Mouse (Mus musculus): ENCODE results near the gene Zbtb42. TPM values are rescaled to one million over a fixed set of nuclear protein-coding genes. Genes with fewer than 3 reads are reported as not detected.
A peak's percentile ranks its signal among the peaks of the same experiment; 100 is the strongest.

Gene Zbtb42
- total RNA-seq, 2 experiments from 2014 or later = 0.59 to 0.90 TPM

- no peak for DNase-seq (ENCODE audit: low spot score)
These were observed 44.8 kb downstream of the Zbtb42 start for GRCm38 (mm10) chr12:112723445-112723844.

DNA sequence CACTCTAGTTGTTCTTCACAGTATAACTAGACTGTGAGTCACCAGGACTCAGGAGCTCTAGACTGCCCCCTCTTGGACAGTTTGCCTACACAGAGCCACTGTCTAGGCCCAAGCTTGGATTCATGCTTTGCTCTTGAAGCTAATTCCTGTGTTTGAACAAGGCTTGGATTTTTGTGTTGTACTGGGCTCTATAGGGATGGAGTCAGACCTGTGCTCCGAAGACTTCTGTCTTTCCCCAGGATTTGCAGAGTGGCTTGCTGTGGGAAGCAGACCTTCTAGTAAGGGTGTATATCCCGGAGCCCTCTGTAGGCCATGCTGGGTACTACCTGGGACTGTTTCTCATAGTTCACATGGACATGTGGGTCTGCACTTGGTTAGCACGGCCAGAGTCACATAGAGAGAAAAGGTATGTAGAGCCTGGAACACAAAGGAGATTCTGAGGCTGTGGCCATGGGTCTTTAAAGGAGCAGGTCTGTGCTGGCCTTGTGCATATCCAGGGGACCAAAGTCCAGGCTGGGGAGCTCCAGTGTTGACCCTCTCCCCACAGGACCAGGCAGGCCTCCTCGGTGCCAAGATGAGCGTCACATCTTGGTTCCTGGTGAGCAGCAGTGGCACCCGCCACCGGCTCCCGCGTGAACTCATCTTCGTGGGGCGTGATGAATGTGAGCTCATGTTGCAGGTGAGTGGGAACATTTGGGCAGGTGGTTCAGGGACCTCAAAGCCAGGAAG lies 45.6 kb downstream of the Zbtb42 start:
- DNase-seq (ENCODE audit: low spot score) = peak; percentile 48

GRCm38 (mm10) chr12:112727801-112728200 lies 49.2 kb downstream of the Zbtb42 start:
- no peak for DNase-seq (ENCODE audit: low spot score)

GRCm38 (mm10) chr12:112730808-112731207 lies 52.2 kb downstream of the Zbtb42 start:
- no peak for DNase-seq (ENCODE audit: low spot score)

Small RNA genes lying within 50 kb of the gene (microRNA-seq; reads per million reads assigned to microRNA genes)
- gene Mir6939 = not detected

Other genes with a start within 250 kb of the Zbtb42 start
- gene A530016L24Rik, start 189.4 kb upstream of the Zbtb42 start, total RNA-seq (2021) = 1 to 10 TPM; 1.9 to 2.7 TPM
- gene Tmem179, start 162.1 kb upstream of the Zbtb42 start, total RNA-seq (2021) = not detected
- gene Inf2, start 90.0 kb upstream of the Zbtb42 start, total RNA-seq (2021) = 10 to 100 TPM in 1 of 2 experiments, 1 to 10 TPM in 1; 7.7 to 11.0 TPM
- gene Adssl1, start 58.8 kb upstream of the Zbtb42 start, total RNA-seq (2021) = 1,000 to 10,000 TPM in 1 of 2 experiments, 100 to 1,000 TPM in 1; 975 to 1,075 TPM
- gene Siva1, start 34.1 kb upstream of the Zbtb42 start, total RNA-seq (2021) = 10 to 100 TPM; 21.6 to 22.7 TPM
- 10 to 100 TPM; 44.7 to 49.5 TPM for gene Akt1, start 3.9 kb upstream of the Zbtb42 start, total RNA-seq (2021)
- 10 to 100 TPM in 1 of 2 experiments, 1 to 10 TPM in 1; 9.0 to 12.8 TPM for gene Cep170b, start 41.6 kb downstream of the Zbtb42 start, total RNA-seq (2021)
- 1 to 10 TPM; 1.3 to 3.4 TPM for gene Pld4, start 81.8 kb downstream of the Zbtb42 start, total RNA-seq (2021)
- 1 to 10 TPM; 7.2 to 7.8 TPM for gene Ahnak2, start 123.8 kb downstream of the Zbtb42 start, total RNA-seq (2021)
- gene Clba1, start 130.1 kb downstream of the Zbtb42 start, total RNA-seq (2021) = under 1 TPM; 0.34 to 0.57 TPM
- 1 to 10 TPM; 2.2 to 2.8 TPM for gene Cdca4, start 150.6 kb downstream of the Zbtb42 start, total RNA-seq (2021)
- under 1 TPM in 1 of 2 experiments, not detected in 1; 0.14 TPM for gene Gpr132, start 189.4 kb downstream of the Zbtb42 start, total RNA-seq (2021)